Mouse (Mus musculus) embryonic facial prominence, embryonic 11.5 days (tissue): ENCODE measurements around the gene Plekha7. TPM values are rescaled to one million over a fixed set of nuclear protein-coding genes. Genes with fewer than 3 reads are reported as not detected.

Experiments used
- ATAC-seq: fragments of 200-750 bp; cut with Nextera tagmentation; replicated peaks from 2 replicates; pipeline ENCODE4 v1.8.0; 2017; ENCODE audit warnings: low read depth; ENCODE audit not compliant: insufficient number of reproducible peaks, low FRiP score, low TSS enrichment
- DNase-seq: peaks from one replicate; pipeline ENCODE4 v3.0.0-alpha.2; 2015; ENCODE audit warnings: low spot score
- H3K27ac ChIP-seq: fragments of 300-500 bp; sonication (generic); replicated peaks from 2 replicates; pipeline ENCODE4 v1.5.1; 2014; ENCODE audit warnings: mild to moderate bottlenecking, low read depth, low read length, control low read depth
- H3K27me3 ChIP-seq: fragments of 300-500 bp; sonication (generic); 2 replicates; pipeline ENCODE4 v1.6.1; 2014; ENCODE audit warnings: mild to moderate bottlenecking, low read length, moderate library complexity, mixed read lengths; ENCODE audit not compliant: control insufficient read depth, insufficient read depth
- H3K36me3 ChIP-seq: fragments of 300-500 bp; sonication (generic); replicated peaks from 2 replicates; pipeline ENCODE4 v1.6.1; 2014; ENCODE audit warnings: low read depth, mild to moderate bottlenecking, low read length, moderate library complexity, mixed read lengths; ENCODE audit not compliant: control insufficient read depth, insufficient read depth
- H3K4me1 ChIP-seq: fragments of 300-500 bp; sonication (generic); 2 replicates; pipeline ENCODE4 v1.6.1; 2014; ENCODE audit warnings: low read length, mixed read lengths; ENCODE audit not compliant: control insufficient read depth, insufficient read depth
- H3K4me2 ChIP-seq: fragments of 300-500 bp; sonication (generic); 2 replicates; pipeline ENCODE4 v1.6.1; 2014; ENCODE audit warnings: low read depth, mild to moderate bottlenecking, control low read depth, low read length, moderate library complexity
- H3K4me3 ChIP-seq: fragments of 300-500 bp; sonication (generic); 2 replicates; pipeline ENCODE4 v1.5.1; 2014; ENCODE audit warnings: low read depth, low read length, control low read depth
- H3K9ac ChIP-seq: fragments of 300-500 bp; sonication (generic); replicated peaks from 2 replicates; pipeline ENCODE4 v1.6.1; 2014; ENCODE audit warnings: mild to moderate bottlenecking, control low read depth, low read length
- H3K9me3 ChIP-seq: fragments of 300-500 bp; sonication (generic); replicated peaks from 2 replicates; pipeline ENCODE4 v1.6.1; 2016; ENCODE audit warnings: mild to moderate bottlenecking, low read length, inconsistent platforms, mixed read lengths; ENCODE audit not compliant: control insufficient read depth
- WGBS: fragments of 180-500 bp; shearing (Covaris S2); extraction: QIAGEN DNeasy Blood & Tissue Kit; methylation state at CpG from one replicate; pipeline ENCODE4 v1.1.7; 2014; 5-methylcytosine and 5-hydroxymethylcytosine counted together
- polyA plus RNA-seq: library from polyadenylated mRNA; unstranded; fragments of >200 nt; fragmentation: Nextera tagmentation; extraction: Ambion mirVana; gene quantifications from 2 replicates; pipeline ENCODE4 v1.2.1, GENCODE M21; 2014

The Plekha7 gene
- polyA plus RNA-seq, 1 experiment from 2014 or later: 3.6 TPM

DNA sequence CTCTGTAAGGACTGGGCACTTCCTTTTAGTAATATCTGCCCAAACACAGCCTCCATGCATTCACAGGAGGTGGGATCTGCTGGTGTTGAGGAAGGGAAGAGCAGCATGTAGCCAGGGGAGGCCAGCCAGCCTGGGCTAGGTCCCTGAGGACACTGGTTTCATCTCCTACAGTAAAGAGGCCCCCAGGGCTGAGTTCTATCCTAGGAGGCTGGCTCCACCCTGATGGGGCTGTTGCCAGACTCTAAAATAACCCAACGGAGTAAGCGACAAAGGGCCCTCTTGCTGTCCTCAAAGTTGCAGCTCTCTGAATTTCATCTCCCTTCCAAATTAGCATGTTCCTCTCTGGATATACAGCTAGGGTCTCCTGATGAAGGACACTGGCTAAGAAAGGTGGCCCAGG, 83.6 kb downstream of the Plekha7 start:
- Histone ChIP-seq H3K9me3 (no peaks in the 10 kb centered on the region), H3K4me3 (no peak overlapping the region), H3K4me1 (no peaks in the 10 kb centered on the region), H3K9ac (no peak overlapping the region), H3K4me2 (no peak overlapping the region), H3K27ac (no peak overlapping the region), H3K36me3 (no peaks in the 10 kb centered on the region), H3K27me3 (no peaks in the 10 kb centered on the region)
- ATAC-seq (no peak), DNase-seq (no peak)
- WGBS: 85% methylated on average over 2 of the region's 2 CpGs

DNA sequence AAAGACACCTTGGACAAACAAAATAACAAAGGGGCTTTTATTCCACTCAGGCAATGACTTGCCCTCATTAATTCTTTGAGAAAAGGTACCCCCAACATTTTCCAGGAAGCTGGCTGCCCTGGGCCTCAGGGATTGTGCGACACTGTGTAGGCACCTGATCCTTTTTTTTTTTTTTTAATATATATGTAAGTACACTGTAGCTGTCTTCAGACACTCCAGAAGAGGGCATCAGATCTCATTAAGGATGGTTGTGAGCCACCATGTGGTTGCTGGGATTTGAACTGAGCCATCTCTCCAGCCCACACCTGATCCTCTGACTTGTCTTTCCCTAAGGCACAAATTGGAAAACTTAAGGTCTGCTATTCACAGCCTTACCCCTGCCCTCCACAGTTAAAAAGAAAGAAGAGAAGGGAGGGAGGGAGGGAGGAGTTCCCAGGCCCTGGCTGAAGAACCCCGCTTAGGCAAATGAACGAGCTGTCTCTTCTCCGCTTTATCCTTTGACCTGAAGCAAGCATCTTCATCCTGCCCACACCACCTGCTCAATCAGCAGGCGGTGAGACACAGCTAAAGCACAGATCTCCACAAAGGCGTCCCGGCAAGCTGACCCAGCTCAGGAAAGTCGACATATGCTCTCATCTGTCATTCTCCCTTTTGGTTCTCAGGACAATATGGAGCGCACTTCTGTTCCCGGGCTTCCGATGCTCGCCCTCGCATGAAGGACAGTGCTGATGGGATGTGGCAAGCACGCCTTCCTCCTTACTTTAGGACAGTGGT, 85.0 kb downstream of the Plekha7 start:
- no peaks in the 10 kb centered on the region for H3K36me3 ChIP-seq

DNA sequence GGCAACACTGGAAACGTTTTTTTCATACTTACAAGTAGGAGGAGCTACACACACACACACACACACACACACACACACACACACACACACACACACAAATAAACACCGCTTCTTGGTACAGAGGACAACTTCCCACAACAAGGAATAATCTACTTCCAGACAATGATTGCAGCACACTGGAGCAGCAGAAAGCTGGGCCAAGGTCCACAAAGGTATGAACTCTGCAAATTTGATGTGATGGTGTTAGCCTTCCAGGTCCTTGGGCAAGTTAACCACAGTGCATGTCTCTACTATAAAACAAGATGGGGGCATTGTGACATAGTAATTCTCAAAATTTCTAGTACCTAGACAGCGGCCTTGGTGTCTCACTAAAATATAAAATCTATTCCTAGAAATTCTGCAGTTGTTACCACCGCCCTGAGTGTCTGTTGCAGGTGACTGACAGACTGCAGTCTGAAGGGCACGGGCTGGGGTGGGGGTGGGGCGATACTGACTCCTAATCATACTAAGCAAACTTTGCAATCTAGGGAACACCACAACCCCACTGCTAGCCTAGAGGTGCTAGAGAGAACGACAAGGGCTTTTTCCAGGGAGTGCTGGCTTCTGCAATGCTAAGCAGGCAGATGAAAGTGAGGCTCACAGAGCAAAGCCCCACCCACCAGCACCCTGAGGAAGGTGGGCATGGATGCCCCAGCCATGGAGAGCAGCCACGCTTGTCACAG, 85.7 kb downstream of the Plekha7 start:
- Histone ChIP-seq H3K36me3 (no peaks in the 10 kb centered on the region), H3K4me2 (no peak overlapping the region), H3K27me3 (no peaks in the 10 kb centered on the region), H3K9ac (no peak overlapping the region), H3K4me3 (no peak overlapping the region), H3K9me3 (no peaks in the 10 kb centered on the region), H3K27ac (no peak overlapping the region), H3K4me1 (no peaks in the 10 kb centered on the region)
- 57% methylated on average over 8 of the region's 8 CpGs for WGBS
- 0 out of 2 replicates have a peak, but pooled peaks have one; percentile 41 for ATAC-seq
- DNase-seq: no peak

More for the DNA sequence above, 85.0 kb downstream of the Plekha7 start:
- no peaks in the 10 kb centered on the region for H3K27me3 ChIP-seq
- no peaks in the 10 kb centered on the region for H3K9me3 ChIP-seq
- no peak for ATAC-seq
- no peak overlapping the region for H3K4me3 ChIP-seq
- H3K4me1 ChIP-seq: no peaks in the 10 kb centered on the region
- no peak overlapping the region for H3K4me2 ChIP-seq
- no peak overlapping the region for H3K9ac ChIP-seq
- DNase-seq: no peak
- WGBS: 51% methylated on average over 14 of the region's 14 CpGs
- H3K27ac ChIP-seq: no peak overlapping the region

DNA sequence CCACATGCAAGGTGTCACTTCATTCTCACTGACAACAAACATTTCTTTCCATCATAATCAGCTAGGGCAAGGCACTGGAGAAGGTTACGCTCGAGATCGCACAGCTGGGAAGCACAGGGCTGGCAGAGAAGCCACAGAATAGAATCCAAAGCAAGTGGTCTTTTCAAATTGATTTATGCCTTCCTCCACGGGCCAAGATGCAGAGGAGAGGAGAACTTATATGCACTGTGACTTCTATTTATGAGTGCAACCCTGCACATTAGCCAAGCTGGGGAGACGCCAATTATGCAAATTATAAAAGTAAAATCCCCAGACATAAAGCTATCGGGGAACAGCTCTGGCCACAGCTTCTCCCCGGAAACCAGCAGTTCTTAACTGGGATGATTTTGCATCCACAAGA, 86.3 kb downstream of the Plekha7 start:
- ATAC-seq (no peak), DNase-seq (no peak)
- no peak overlapping the region for H3K4me3 ChIP-seq
- no peak overlapping the region for H3K4me2 ChIP-seq
- no peak overlapping the region for H3K9ac ChIP-seq
- no peak overlapping the region for H3K27ac ChIP-seq
- H3K27me3 ChIP-seq: no peaks in the 10 kb centered on the region
- 79% methylated on average over 7 of the region's 7 CpGs for WGBS
- H3K9me3 ChIP-seq: no peaks in the 10 kb centered on the region
- no peaks in the 10 kb centered on the region for H3K36me3 ChIP-seq
- no peaks in the 10 kb centered on the region for H3K4me1 ChIP-seq

DNA sequence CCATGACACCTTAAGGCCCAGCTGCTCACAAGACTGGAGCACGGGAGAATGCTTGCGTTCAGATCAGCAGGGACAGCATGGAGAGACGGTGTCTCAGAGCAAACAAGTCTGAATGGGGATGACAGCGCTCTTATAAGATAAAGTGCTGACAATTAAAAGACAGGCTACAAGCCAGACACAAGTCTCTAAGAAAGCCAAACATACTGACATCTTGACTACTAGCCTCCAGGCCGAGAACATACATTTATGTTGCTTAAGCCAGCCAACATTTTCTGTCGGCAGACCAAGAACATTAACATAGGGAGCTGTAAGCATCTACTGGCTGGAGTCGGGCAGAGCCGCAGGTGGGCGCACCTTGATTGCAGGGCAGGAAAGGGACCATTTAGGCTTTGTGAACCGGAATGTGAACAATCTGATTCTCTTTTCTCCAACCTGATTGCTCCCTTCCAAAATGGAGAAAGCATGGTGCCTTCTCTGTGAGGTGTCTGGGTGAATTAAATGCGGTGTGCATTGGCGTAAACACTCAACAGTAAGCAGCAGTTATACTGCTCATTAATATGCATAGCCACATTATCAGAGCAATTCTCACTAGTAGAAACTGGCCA, 88.0 kb downstream of the Plekha7 start:
- DNase-seq: no peak
- no peaks in the 10 kb centered on the region for H3K36me3 ChIP-seq
- H3K4me2 ChIP-seq: no peak overlapping the region
- H3K9me3 ChIP-seq: no peaks in the 10 kb centered on the region
- ATAC-seq: no peak
- no peaks in the 10 kb centered on the region for H3K27me3 ChIP-seq
- no peak overlapping the region for H3K27ac ChIP-seq
- H3K9ac ChIP-seq: no peak overlapping the region
- no peak overlapping the region for H3K4me3 ChIP-seq
- no peaks in the 10 kb centered on the region for H3K4me1 ChIP-seq
- 84% methylated on average over 12 of the region's 12 CpGs for WGBS

DNA sequence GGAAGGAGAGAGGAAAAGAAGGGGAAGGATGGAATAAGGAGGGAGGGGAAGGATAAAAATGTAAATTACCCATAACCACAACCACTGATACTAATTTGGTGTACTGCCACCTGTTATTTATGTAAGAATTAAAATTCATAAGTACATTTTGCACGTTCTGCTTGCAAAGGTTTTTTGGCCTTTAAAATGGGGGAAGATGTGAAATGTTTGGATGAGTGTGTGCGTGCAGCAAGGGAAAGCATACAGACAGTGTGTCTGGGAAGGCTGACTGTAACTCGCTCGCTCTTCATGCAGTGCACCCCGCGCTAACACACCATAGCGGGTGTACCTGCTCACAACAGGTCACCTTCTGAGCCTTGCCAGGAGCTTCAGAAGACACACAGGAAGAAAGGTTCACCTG, 90.4 kb downstream of the Plekha7 start:
- no peaks in the 10 kb centered on the region for H3K4me1 ChIP-seq
- H3K36me3 ChIP-seq: no peaks in the 10 kb centered on the region
- H3K27me3 ChIP-seq: no peaks in the 10 kb centered on the region
- no peaks in the 10 kb centered on the region for H3K9me3 ChIP-seq
- ATAC-seq: no peak
- H3K27ac ChIP-seq: no peak overlapping the region
- WGBS: 92% methylated on average over 7 of the region's 7 CpGs
- H3K4me2 ChIP-seq: no peak overlapping the region
- H3K9ac ChIP-seq: no peak overlapping the region
- H3K4me3 ChIP-seq: no peak overlapping the region
- DNase-seq: no peak

DNA sequence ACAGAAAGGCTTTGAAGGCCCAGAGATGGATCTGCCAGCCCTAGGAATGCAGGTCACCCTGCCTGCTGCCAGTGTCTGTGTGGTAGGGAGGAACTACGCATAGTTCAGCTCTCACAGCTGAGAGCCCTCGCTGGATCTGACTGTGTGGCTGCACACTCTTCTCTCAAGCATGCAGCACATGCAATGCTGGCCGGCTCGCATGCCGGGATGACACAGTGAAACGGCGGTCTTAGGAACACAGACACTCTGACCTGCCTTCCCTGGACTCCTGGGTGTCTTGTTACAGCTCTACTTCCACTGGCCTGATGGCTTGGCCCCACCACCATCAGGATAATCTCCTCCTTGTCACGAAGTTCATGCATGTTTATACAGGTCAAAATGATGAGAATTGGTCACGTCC, 96.3 kb downstream of the Plekha7 start:
- Histone ChIP-seq H3K4me3 (no peak overlapping the region), H3K9ac (no peak overlapping the region)
- DNase-seq: peak; percentile 26

More for the DNA sequence above, 96.3 kb downstream of the Plekha7 start:
- 13% methylated on average over 9 of the region's 9 CpGs for WGBS
- Histone ChIP-seq H3K27ac (no peak overlapping the region), H3K4me1 (0 out of 2 replicates have a peak, but pooled peaks cover 2% of the 10 kb centered on the region), H3K36me3 (no peaks in the 10 kb centered on the region), H3K4me2 (no peak overlapping the region), H3K9me3 (no peaks in the 10 kb centered on the region), H3K27me3 (no peaks in the 10 kb centered on the region)
- ATAC-seq: no peak
